In genomic region chr1:75653671-75654076, GRCm38 (mm10) we compare ENCODE assay signal across 8 mouse cellular contexts.
DNase-seq lines count a peak whose midpoint lies in the region; ATAC-seq lines count a peak whose summit lies in the region.

No protein-coding gene starts in this region.

- H3K4me3 ChIP-seq in hindbrain, embryonic 16.5 days (ENCODE audit: low read length), result peak overlapping the region; percentile 19; the same call in 1 of the 2 replicates

- DNase-seq in adrenal gland, adult 8-10 months, result peak; percentile 35
- DNase-seq in cerebellum, postnatal 4 days (ENCODE audit: low spot score in 2 of 2), result peak; percentile 68 to 78
- peak; percentile 38 to 62 for DNase-seq in gastrocnemius, adult 8-10 months (ENCODE audit: low spot score in 2 of 2)
- peak; percentile 70 to 74 for DNase-seq in left cerebral cortex, adult 18-20 months (ENCODE audit: low spot score in 2 of 2)
- DNase-seq in lung, postnatal 36 days, result peak; percentile 70
- DNase-seq in right cerebral cortex, postnatal 36 days (ENCODE audit: low spot score in 2 of 2), result peak; percentile 59 to 62

- H3K36me3 ChIP-seq in hindbrain, embryonic 16.5 days (ENCODE audit: control insufficient read depth, insufficient read depth, low read length), result no peaks in the 10 kb centered on the region

- H3K9me3 ChIP-seq in hindbrain, embryonic 16.5 days (ENCODE audit: control insufficient read depth, low read length), result no peaks in the 10 kb centered on the region

- peaks cover 4% of the 10 kb centered on the region; the same call in 1 of the 2 replicates for H3K4me1 ChIP-seq in hindbrain, embryonic 16.5 days (ENCODE audit: control insufficient read depth, insufficient read depth, low read depth, low read length)

- H3K27me3 ChIP-seq in hindbrain, embryonic 16.5 days (replicated peaks; ENCODE audit: control insufficient read depth, insufficient read depth, low read length), result no peaks in the 10 kb centered on the region

- peak; percentile 84 for ATAC-seq in hindbrain, embryonic 16.5 days
- no peak for ATAC-seq in erythroid progenitor cell, adult 5-6 weeks (replicated peaks; ENCODE audit: low FRiP score, poor library complexity, severe bottlenecking)

- WGBS in hindbrain, embryonic 16.5 days, result under 1% methylated on average over 9 of the region's 9 CpGs

- H3K4me2 ChIP-seq in hindbrain, embryonic 16.5 days (ENCODE audit: low read length), result peak overlapping the region; percentile 50

- no peak overlapping the region; the same call in 1 of the 2 replicates for H3K9ac ChIP-seq in hindbrain, embryonic 16.5 days (ENCODE audit: low read depth, low read length)

- H3K27ac ChIP-seq in hindbrain, embryonic 16.5 days (ENCODE audit: low read depth, low read length), result no peak overlapping the region
